In genomic region chr7:101327786-101328185, GRCm38 (mm10) we compare ENCODE assay signal across 16 mouse cellular contexts.
"Had no signal": no experiment of that assay in that cellular context is flagged by ENCODE, and none has a peak within 500 bp of the region (broad histone marks: within the 10 kb centered on the region; RNA-seq: fewer than 3 reads in every experiment).

No protein-coding gene starts in this region.

- H3K9me3 ChIP-seq: limb, embryonic 10.5 days; limb, embryonic 13.5 days; midbrain, embryonic 13.5 days had no signal

- H3K36me3 ChIP-seq: limb, embryonic 10.5 days; midbrain, embryonic 13.5 days had no signal

- DNase-seq: kidney, adult 18-20 months; kidney, postnatal 4 days; lung, embryonic 14.5 days; right cerebral cortex, adult 18-20 months; right cerebral cortex, postnatal 14 days; right cerebral cortex, postnatal 4 days; thymus, adult 2 months; thymus, postnatal 14 days; thymus, postnatal 4 days had no signal

- H3K27me3 ChIP-seq: limb, embryonic 13.5 days had no signal

- ATAC-seq: lung, postnatal 0 days; midbrain, embryonic 13.5 days had no signal

- H3K9ac ChIP-seq: liver, embryonic 14.5 days; lung, embryonic 14.5 days; midbrain, embryonic 13.5 days had no signal

- H3K4me2 ChIP-seq: limb, embryonic 13.5 days; lung, embryonic 14.5 days; midbrain, embryonic 13.5 days had no signal

- H3K4me3 ChIP-seq: limb, embryonic 10.5 days; limb, embryonic 13.5 days; midbrain, embryonic 13.5 days had no signal

- H3K27ac ChIP-seq: limb, embryonic 10.5 days; limb, embryonic 13.5 days; liver, embryonic 14.5 days; macrophage; midbrain, embryonic 13.5 days; stomach, postnatal 0 days had no signal
